Mouse (Mus musculus): ENCODE measurements at regions not wholly inside any gene's neighbourhood (a gene's known extent, or its start where the extent isn't known, plus 50 kb on each side); places are given as distances from the start of the nearest gene placed in this dataset.

DNA sequence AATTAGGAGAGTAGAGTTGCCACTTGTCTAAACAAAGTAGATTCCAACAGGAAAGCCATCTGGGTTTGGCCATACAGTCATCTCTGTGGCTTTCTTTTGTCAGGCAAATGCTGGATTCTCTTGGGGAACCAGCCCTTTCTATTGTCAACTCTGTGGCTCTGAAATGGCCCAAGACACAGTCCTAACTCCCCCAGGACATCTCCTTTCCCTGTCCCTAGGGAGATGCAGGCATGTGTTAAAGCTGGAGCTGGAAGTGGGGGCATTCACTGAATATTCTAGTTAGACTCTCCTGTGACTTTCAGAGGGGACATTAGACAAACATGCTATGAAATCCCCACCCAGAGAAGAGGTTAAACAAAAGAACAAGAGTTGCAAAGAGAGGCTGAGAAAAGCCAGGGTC lies 223.9 kb upstream of the Tbx18 start:
- DNase-seq (ENCODE audit: low read depth in 1 of 2, low spot score in 2 of 2) = no peak

DNA sequence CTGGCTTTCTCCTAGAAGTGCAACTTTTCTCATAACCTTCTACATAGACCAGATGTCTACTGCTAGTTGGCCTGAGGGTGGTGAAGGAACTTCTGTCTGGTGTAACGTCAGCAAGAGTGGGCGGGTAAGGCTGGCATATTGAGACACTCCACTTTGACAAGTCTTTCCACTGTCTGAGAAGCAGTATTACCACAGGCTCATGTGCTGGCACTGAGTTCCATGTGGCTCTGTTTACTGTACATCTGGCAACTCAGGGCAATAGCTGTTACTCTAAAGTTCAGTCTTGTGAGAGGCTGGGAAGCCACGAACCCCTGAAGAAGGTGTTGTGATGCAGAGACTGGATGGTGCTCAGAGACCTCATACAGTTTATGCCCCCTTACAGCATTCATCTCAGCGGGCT lies 230.7 kb upstream of the Tbx18 start:
- DNase-seq (ENCODE audit: low read depth in 1 of 2, low spot score in 2 of 2) = no peak

DNA sequence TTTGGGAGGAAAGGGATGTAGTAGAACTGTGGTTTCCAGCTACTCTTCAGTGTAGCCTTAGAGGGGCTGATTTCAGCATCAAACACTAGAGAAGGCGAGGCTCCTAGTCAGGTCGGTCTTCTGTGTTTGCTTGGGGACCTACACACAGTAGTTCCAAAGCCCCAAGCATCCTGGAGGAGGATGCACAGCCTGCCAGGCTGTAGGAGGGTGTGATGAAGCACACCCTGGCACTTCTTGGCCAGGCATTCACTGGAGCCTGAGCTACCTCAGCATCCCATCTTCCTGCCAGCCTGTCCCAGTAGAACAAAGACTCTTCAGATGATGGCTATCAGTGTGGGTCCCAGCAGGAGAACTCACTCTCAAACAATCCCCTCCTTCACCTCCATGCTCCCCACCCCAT lies 233.4 kb upstream of the Tbx18 start:
- no peak for DNase-seq (ENCODE audit: low read depth in 1 of 2, low spot score in 2 of 2)

DNA sequence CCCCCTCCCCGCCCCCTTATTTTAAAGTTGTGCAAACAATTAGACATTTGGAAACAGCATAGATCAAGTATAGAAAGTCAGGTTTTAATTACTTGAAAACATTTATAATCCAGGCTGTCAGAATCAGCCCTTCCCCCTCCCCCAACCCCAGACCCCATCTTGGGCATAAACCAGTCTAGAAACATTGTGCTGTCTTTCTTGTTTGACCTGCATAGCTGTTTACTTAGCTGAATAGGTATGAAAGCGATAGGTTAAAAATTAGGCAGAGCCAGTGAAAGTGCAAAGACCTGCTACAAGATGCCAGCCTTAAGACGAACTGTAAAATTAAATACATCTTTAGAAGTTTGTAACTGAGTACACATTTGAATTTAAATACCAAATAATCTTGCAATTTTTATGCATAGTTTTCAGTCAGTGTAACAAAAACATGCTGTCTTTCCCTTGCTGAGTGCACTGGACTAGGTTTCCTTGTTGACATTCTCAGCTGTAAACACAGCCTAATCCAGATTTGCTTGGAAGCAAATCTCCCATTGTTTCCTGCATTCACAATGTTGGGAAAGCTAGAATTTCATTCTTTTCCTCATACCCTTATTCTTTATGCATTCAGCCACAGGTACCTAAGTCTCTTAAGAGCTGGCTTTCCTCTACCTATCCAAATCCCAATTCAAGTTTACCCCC lies 234.2 kb upstream of the Tbx18 start:
- DNase-seq (ENCODE audit: low read depth in 1 of 2, low spot score in 2 of 2) = no peak

DNA sequence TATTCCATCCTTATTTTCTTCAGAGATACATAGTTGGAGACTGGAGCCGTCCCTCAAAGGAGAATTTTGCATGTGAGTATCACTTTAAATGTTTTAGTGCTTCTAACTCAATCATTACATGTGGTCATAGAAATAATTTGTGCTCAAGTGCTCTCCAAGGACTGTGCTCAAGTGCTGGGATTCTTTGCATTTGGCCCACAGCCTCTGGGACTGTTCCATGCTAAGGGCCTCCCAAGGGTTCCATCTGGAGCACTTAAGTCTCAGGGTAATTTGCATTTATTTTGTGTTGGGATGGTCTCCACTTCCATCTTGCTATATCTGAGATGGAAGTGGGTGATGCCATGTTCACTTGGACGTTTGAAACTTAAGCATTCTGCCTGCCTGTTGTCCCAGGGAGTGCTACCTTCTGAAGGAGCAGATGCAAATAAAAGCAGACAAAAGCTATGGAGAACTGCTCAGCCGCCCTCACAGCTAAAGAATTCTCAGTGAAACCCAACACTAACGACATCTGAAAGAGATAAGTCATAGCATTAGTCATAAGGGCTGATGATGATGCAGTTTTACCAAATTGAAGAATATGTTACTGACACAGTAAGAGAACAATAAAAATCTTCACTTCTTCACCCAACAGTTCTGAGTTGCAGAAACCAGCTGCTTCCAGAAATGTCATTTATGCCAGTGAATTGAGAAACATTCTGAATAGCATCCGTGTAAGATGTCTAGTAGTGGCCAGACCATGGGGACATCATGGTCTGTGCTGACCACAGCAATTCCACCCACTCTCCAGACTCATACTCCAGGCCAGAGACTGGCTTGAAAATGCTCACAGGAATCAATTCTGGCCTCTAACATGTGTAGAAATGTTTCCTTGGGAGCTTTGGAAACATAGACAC lies 237.4 kb upstream of the Tbx18 start:
- DNase-seq (ENCODE audit: low read depth in 1 of 2, low spot score in 2 of 2) = no peak

DNA sequence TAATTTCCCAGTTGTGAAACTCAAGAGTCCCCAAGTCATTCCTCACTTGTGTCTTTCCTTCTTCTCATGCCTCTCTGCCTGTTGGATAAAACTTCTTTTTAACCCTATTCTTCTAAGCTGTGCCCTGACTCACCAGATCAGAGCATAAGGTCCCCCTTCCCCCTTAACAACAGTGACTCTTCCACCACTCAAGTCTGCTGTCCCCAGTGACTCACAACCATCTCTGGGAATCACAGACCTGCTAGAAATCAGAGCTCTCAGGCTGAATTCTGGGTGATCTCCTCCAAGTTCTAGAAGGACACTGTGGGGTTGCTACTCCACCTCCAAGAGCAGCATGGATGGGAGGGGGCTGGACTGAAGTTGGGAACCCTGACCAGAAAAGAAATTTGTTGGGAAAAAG lies 239.5 kb upstream of the Tbx18 start:
- no peak for DNase-seq (ENCODE audit: low read depth in 1 of 2, low spot score in 2 of 2)

DNA sequence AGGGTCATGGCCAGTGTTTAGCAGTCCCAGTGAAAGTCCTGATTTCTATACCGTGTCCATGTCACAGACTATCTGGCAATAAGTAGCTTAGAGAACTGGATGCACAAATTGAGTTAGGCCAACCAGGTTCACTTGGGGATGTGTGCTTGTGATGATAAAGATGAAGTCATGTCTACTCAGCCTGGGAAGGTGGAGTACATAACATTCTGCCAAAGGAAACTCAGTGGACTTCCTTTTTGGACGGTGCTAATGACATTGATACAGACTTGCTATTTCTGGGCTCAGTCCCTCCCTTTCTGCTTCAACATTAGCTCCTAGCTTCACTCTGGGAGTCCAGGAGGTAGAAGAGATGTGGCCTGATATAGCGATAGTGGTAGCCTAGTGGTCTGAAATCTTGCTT lies 240.7 kb upstream of the Tbx18 start:
- no peak for DNase-seq (ENCODE audit: low read depth in 1 of 2, low spot score in 2 of 2)

DNA sequence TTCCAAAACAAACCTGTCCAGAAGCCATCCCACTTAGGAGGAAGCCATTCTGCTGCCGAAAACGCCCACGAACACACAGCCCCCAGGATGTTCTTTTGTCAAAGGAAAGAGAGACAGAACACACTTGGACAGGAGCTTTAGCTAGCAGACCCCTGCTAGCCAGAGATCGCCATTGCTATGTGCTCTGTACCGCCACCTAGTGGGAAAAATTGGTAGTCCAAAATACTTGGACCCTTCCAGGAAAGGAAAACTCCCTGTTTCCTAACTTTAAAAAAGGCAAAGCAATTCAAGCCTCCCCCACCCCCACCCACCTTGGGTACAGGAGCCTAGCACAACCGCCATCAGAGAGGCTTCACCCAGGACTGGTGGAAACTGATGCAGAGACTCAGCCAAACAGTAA lies 242.5 kb upstream of the Tbx18 start:
- no peak for DNase-seq (ENCODE audit: low read depth in 1 of 2, low spot score in 2 of 2)

DNA sequence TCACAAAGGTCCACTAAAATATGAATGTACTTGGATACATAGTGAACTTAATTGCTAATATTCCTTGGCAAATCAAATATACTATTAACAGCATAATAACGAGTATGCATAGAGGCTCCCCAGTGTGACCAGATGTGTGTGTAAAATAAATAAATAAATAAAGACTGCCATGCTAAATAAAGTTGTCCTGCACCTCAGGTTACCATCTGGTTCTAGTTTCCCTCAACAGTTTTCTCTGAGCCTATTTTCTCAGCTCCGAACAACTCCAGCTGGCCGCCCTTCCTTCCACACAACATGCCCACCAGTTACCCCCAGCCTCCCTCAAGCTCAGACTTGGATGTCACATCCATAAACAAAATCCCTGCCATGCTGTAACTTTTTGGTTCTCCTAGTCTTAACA lies 253.8 kb upstream of the Tbx18 start:
- no peak for DNase-seq (ENCODE audit: low read depth in 1 of 2, low spot score in 2 of 2)

DNA sequence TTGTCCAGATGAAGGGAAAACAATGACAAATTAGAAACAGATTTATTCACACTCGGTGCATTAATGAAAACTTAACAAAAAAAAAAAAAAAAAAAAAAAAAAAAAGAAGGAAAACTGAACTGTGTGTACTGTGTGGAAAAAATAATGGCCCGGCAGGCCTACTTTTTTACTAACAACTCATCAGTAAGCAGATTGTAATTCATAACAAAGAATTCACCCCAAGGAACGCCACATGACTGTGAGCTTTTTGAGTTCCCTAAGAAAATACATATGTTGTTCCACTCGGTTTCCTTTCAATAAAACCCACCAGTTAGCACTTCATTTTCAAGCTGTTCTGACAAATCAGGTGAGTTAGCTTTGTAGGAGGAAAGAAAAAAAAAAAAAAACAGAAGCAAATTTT lies 254.4 kb upstream of the Tbx18 start:
- DNase-seq (ENCODE audit: low read depth in 1 of 2, low spot score in 2 of 2) = no peak

DNA sequence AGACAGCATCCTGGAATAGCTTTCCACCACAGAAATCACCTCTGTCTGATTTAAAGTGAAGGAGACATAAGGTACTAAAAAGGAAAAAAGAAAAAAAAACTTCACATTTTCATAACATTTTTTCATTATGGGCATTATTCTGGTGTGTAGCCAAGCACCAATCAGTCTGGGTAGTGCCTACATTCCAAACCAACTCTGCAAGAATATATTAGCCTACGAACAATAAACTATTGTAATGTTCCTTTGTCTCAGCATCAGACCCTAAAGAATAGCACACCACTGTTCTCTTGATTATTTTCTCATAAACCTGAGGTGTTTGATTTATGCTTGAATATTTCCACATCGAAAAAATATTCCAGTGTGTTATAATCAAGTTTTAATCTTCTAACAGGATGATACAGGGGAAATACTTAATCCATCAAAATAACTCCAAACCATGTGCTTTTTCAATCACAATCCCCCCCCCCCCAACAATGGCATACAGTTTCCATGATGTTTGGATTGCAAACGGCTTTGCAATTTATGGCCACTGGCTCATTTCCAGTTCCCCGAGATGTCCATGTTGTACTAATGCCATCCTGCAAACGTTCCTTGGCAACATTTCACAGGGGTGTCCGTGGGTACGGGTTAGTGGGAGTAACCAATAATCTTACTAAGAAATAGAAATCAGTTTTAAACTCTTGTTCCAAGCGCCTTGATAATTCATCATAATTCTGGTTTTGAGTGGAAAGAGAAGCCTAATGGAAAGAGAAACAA lies 275.1 kb upstream of the Tbx18 start:
- no peak for DNase-seq (ENCODE audit: low read depth in 1 of 2, low spot score in 2 of 2)

DNA sequence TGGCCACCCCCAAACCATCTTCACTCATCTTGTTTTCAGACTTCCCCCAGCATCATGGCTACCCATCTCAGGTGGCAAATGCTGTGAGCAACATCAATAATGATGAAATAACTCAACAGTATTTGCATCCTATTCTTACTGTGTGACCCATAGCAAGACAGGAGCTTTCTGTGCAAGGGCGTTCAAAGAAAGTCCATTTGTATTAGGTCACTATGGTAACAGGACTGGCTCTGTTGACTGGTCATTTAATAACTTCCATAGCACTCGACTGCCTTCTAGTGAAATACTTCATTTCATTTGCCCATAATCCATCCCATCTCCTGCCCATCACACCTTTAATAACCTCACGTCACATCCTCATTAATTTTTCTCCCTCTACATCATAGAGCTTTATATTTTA lies 292.7 kb upstream of the Tbx18 start:
- no peak for DNase-seq (ENCODE audit: low read depth in 1 of 2, low spot score in 2 of 2)

DNA sequence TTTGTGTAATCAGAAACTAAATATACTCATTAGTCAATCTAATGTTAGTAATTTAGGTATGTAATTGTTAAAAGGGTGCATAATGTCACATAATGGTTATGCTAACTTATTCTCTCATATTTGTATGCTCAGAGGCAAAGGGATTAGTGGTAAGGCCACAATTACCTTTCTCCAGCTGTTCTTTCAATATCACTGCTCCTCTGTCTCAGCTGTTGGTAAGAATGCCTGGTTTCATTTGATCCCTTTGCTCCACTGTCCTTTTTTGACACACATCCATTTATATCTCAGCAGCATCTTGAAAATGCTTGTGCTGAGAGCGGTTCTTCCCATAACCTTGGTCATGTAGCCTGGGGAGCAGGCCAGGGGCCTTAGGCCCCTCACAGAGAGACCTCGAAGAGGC lies 294.9 kb upstream of the Tbx18 start:
- DNase-seq (ENCODE audit: low read depth in 1 of 2, low spot score in 2 of 2) = no peak

DNA sequence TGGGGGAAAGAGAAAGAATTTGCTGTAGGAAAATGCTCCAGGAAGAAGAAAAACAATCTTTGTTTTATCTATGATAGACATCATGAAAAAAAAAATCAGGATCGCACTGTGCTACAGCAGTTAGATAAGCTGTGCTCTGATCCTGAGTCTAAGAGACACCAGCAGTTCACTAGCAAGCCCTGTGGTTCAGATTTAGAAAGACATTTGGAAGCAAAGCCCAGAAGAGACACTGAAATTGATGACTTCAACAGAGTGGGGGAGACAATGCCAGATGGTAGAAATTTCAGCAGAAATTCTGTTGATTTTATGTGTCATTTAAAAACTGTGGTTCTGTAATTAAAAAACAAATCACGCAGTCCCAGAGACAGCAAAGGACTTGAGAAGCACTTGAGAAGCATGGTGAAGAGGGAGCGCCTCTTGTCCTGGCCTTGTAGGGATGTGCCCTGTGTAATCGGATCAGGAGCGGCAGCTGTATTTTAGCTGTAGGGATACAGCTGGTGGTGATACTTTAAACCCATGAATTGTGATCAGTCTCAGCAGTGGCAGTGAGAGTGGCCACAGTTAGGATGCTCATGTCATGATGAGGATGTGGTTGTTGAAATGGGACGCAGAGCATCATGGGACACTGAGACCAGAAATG lies 296.4 kb upstream of the Nt5e start:
- DNase-seq (ENCODE audit: low read depth in 1 of 2, low spot score in 2 of 2) = no peak

DNA sequence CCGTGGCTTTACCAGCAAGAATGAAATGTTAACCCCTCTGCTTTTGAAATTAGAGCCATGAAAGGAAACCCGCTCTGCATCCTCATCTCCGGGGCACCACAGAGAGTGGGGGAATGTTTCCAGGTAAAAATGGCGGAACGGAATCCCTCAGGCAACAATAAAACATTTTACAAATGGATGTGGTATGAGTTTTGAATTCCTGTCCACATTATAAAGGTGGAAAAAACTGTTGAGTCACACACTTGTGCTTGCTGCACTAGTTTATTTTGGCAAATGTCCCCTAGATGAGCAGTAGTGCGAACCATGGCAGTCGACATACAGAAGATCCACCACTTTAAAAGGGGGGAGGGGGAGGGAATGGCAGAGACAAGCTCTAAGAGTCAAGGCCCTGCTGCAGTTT lies 289.4 kb upstream of the Nt5e start:
- no peak for DNase-seq (ENCODE audit: low read depth in 1 of 2, low spot score in 2 of 2)

DNA sequence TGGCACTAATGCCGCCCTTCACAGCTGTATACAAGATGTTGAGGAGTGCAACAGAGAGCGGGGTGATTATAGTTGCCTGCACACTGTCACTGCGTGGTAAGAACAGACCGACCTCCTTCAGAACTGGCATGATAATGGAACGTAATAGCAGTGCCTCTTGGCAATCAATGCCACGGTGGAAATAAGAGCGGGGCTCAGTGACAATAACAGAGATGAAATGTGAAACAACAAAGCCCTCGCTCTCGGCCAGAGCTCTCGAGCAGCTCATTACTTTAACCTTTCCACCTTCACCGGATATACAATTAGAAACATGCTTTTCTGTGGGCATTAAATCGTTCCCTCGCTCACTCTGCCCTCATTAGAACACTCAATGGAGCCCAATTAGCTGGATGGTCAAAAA lies 277.7 kb upstream of the Nt5e start:
- DNase-seq (ENCODE audit: low read depth in 1 of 2, low spot score in 2 of 2) = no peak

DNA sequence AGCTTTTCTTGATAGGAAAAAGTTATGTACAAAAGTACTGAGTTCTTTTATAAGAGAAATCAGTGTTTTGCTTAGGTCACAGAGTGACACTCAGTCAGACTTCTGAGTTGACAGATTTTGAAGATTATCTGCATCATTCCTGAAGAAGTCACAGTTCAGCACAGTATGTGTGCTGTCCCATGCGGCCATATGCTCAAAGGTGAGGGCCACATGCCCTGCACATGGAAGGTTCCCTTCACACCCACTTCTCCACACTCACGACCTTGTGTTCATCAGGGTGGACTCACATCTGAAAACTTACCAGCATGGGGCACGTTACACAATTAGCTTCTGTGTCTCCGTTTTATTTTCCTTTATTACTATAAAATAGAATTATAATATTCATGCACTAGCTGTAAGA lies 277.2 kb upstream of the Nt5e start:
- no peak for DNase-seq (ENCODE audit: low read depth in 1 of 2, low spot score in 2 of 2)

DNA sequence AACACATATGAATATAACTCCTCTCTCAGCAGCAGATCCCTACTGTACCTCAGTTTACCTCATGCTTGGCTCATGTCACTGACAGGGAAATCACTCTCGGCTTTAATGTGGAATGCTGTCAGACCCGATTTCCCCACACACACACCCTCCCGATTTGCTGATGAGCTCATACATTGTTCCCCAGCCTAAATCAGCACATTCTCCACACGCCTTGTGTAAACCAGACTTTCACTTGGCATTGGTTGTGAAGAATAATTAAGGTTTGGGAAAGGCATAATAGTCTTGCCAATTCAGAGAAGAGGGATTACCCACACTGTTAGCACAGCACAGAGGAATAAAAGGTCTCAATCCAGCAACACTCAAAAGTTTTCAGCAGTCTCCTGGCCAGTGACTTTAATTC lies 268.4 kb upstream of the Nt5e start:
- DNase-seq (ENCODE audit: low read depth in 1 of 2, low spot score in 2 of 2) = no peak

DNA sequence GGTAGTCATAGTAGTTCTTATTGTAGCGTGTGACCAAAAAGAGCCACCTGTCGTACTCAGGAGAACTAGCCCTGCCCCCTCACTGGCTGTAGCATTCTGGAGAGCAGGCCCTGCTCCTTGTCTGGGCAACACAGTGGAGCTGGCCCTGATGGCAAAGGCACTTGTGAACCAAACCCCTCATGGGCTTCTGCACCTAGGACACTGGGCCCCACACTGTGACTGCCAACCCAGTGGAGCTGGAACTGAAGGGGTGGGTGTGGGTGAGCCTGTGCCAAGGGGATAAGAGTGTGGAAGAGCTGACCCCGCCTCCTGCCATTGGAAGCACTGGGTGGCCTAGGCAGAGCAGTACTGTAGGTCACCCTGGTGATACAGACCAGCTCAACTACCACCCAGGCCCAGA lies 268.0 kb upstream of the Nt5e start:
- DNase-seq (ENCODE audit: low read depth in 1 of 2, low spot score in 2 of 2) = no peak

DNA sequence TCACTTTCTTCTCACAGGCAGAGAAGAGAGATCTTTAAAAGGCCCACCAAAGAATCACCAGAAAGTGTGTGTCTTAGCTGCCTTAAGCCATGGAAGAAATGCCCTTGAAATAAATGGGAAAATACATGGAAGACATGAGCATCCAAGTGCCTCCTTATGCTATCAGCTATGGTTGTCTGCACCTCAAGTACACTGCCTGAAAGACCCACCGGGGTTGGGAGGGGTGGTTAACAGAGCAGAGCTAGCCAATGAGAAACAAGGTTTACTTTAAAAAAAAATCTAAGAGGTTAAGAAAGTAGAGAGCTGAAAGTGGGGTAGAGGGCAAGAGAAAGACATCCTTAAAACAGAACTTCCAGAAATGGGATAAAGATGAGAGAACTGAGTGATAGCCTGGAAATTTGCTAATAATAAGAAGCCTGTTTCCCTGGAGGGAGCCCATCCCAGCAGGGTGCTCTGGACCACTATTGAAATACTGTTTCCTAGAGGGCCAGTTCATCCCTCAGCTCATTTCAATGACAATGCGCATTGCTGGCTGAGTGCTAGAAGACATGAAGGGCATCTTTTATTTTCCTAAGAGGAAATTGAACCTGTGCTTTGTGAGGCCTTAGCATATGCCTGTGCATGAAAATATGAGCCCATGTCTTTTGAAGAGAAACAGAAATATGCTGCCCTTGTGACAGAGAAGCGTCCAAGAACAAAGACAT lies 262.9 kb upstream of the Nt5e start:
- DNase-seq (ENCODE audit: low read depth in 1 of 2, low spot score in 2 of 2) = no peak

DNA sequence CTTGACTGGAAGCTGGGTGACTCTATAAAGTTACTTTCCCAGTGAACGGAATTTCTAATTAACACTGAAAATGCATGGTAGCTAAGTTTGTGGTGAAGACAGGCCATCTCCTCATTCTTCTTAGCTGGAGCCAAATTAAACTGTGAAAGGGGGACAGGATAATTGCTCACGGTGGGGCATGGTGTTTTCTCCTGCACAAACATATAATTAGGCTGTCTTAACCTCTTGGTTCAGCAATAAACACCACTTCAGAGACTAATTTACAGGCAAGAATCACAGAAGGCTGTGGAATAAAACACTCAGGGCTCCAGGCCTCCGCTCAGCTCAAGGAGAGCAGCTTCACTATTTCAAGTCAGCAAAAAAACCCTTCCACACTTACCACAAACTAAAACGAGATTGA lies 261.9 kb upstream of the Nt5e start:
- no peak for DNase-seq (ENCODE audit: low read depth in 1 of 2, low spot score in 2 of 2)
